8 mouse cellular contexts compared by ENCODE assay signal in genomic region chr17:28226014-28226413, GRCm38 (mm10). TPM values are rescaled to one million over a fixed set of nuclear protein-coding genes. Genes with fewer than 3 reads are reported as not detected.
A peak's percentile ranks its signal among the peaks of the same experiment; 100 is the strongest.
DNase-seq lines count a peak whose midpoint lies in the region; ATAC-seq lines count a peak whose summit lies in the region.

No protein-coding gene starts in this region.

- H3K9me3 ChIP-seq in intestine, embryonic 15.5 days = no peaks in the 10 kb centered on the region
- H3K9me3 ChIP-seq in midbrain, embryonic 10.5 days (replicated peaks) = no peaks in the 10 kb centered on the region

- H3K4me3 ChIP-seq in intestine, embryonic 15.5 days (replicated peaks) = peak overlapping the region; percentile 22
- peak overlapping the region; percentile 57 for H3K4me3 ChIP-seq in midbrain, embryonic 10.5 days

- 0 out of 2 replicates have a peak overlapping the region, but pooled peaks have one; percentile 10 for H3K27ac ChIP-seq in intestine, embryonic 15.5 days
- peak overlapping the region; percentile 77 for H3K27ac ChIP-seq in midbrain, embryonic 10.5 days (replicated peaks)

- H3K36me3 ChIP-seq in intestine, embryonic 15.5 days = no peaks in the 10 kb centered on the region
- no peaks in the 10 kb centered on the region for H3K36me3 ChIP-seq in midbrain, embryonic 10.5 days

- intact Hi-C loops in gastrocnemius, postnatal 36 days (cut with DNase I) = loop anchor here (1.0 to 5.0 kb wide), 2 partner anchors 82 to 141 kb away; partner anchors contain the start of gene Tulp1
- intact Hi-C loops in left cerebral cortex, postnatal 14 days (cut with DNase I) = loop anchor here (1.0 kb wide), 1 partner anchor 83 kb away; no protein-coding TSS in a partner anchor

- peaks cover 16% of the 10 kb centered on the region; the same call in 1 of the 2 replicates for H3K4me1 ChIP-seq in intestine, embryonic 15.5 days (replicated peaks)
- H3K4me1 ChIP-seq in midbrain, embryonic 10.5 days = peaks cover 30% of the 10 kb centered on the region

- H3K9ac ChIP-seq in intestine, embryonic 15.5 days = peak overlapping the region; percentile 46; the same call in 1 of the 2 replicates

- DNase-seq in adipocyte (ENCODE audit: low spot score) = peak; percentile 74
- peak; percentile 94 for DNase-seq in embryo, embryonic 11 days
- DNase-seq in gastrocnemius, postnatal 36 days = peak; percentile 82 to 88
- DNase-seq in left cerebral cortex, postnatal 14 days (ENCODE audit: low spot score in 2 of 2) = peak; percentile 92 to 95
- DNase-seq in midbrain, embryonic 10.5 days (ENCODE audit: low spot score) = peak; percentile 90
- DNase-seq in right cerebral cortex, postnatal 36 days (ENCODE audit: low spot score in 2 of 2) = peak; percentile 90 to 91
- peak; percentile 85 to 93 for DNase-seq in urinary bladder, postnatal 4 days (ENCODE audit: low spot score in 2 of 2)

- peak overlapping the region; percentile 74 for H3K4me2 ChIP-seq in intestine, embryonic 15.5 days (replicated peaks)

- H3K27me3 ChIP-seq in intestine, embryonic 15.5 days (replicated peaks) = no peaks in the 10 kb centered on the region
- peaks cover 33% of the 10 kb centered on the region for H3K27me3 ChIP-seq in midbrain, embryonic 10.5 days (ENCODE audit: low read depth, poor library complexity, severe bottlenecking)

- ATAC-seq in intestine, embryonic 15.5 days = peak; percentile 61

- 2% methylated on average over 21 of the region's 21 CpGs for WGBS in intestine, embryonic 15.5 days
- under 1% methylated on average over 21 of the region's 21 CpGs for WGBS in midbrain, embryonic 10.5 days

RNA-seq across cellular contexts. Expression of gene Ppard, which starts 6.5 kb away (rescaled TPM):
- 10 to 100 TPM; 24.4 to 31.1 TPM for total RNA-seq in gastrocnemius, postnatal 36 days (2021)
- 1.8 and 1.9 TPM in 2 replicates for polyA plus RNA-seq in intestine, embryonic 15.5 days (2015; fragmentation: Nextera tagmentation; extraction: Ambion mirVana)
- 10 to 100 TPM; 28.3 to 28.7 TPM for total RNA-seq in left cerebral cortex, postnatal 14 days (2021)
- polyA plus RNA-seq in midbrain, embryonic 10.5 days (2016; fragmentation: Nextera tagmentation; extraction: Ambion mirVana) = 1.5 and 1.7 TPM in 2 replicates

RNA-seq across cellular contexts. Expression of gene Def6, which starts 18.4 kb away (rescaled TPM):
- 1 to 10 TPM; 1.8 to 2.6 TPM for total RNA-seq in gastrocnemius, postnatal 36 days (2021)
- 3.4 and 4.3 TPM in 2 replicates for polyA plus RNA-seq in intestine, embryonic 15.5 days (2015; fragmentation: Nextera tagmentation; extraction: Ambion mirVana)
- 1 to 10 TPM; 4.7 to 5.3 TPM for total RNA-seq in left cerebral cortex, postnatal 14 days (2021)
- 3.1 TPM in 2 replicates for polyA plus RNA-seq in midbrain, embryonic 10.5 days (2016; fragmentation: Nextera tagmentation; extraction: Ambion mirVana)

RNA-seq across cellular contexts. Expression of gene Zfp523, which starts 49.1 kb away (rescaled TPM):
- 10 to 100 TPM; 12.4 to 16.7 TPM for total RNA-seq in gastrocnemius, postnatal 36 days (2021)
- polyA plus RNA-seq in intestine, embryonic 15.5 days (2015; fragmentation: Nextera tagmentation; extraction: Ambion mirVana) = 25.7 and 28.1 TPM in 2 replicates
- total RNA-seq in left cerebral cortex, postnatal 14 days (2021) = 100 to 1,000 TPM in 1 of 2 experiments, 10 to 100 TPM in 1; 97.0 to 105 TPM
- polyA plus RNA-seq in midbrain, embryonic 10.5 days (2016; fragmentation: Nextera tagmentation; extraction: Ambion mirVana) = 32.4 and 38.0 TPM in 2 replicates

Comparison
In these comparisons a context has a peak if more than half of its experiments do, and no peak if none do; other contexts are left out.
1. Peak in every context shown above with its lines: DNase-seq, ATAC-seq, H3K4me3 ChIP-seq and H3K27ac ChIP-seq.
2. RNA of gene Zfp523, which starts 49.1 kb away (total RNA-seq): 97.0 to 105 TPM in left cerebral cortex, postnatal 14 days; 12.4 to 16.7 TPM in gastrocnemius, postnatal 36 days; every median in the first group is over 4 times any median in the second.